Mouse (Mus musculus) cerebellum, adult 11-12 months (tissue): ENCODE measurements around the gene Rasa2.

Source experiments
- DNase-seq: peaks from one replicate; pipeline ENCODE4 v3.0.0; 2022

Gene Rasa2

GRCm38 (mm10) chr9:96637157-96637548 lies 5.7 kb upstream of the Rasa2 start:
- DNase-seq = no peak

GRCm38 (mm10) chr9:96636423-96637156 lies 5.2 kb upstream of the Rasa2 start:
- DNase-seq = no peak

GRCm38 (mm10) chr9:96635899-96636298 lies 4.5 kb upstream of the Rasa2 start:
- no peak for DNase-seq

GRCm38 (mm10) chr9:96635176-96635575 lies 3.8 kb upstream of the Rasa2 start:
- no peak for DNase-seq

- DNase-seq = no peak
Measured at GRCm38 (mm10) chr9:96633771-96634170, 2.4 kb upstream of the Rasa2 start.

- no peak for DNase-seq
Measured at GRCm38 (mm10) chr9:96632756-96633155, 1.3 kb upstream of the Rasa2 start.

GRCm38 (mm10) chr9:96632073-96632690 lies 765 bp upstream of the Rasa2 start:
- DNase-seq = no peak

GRCm38 (mm10) chr9:96630571-96631388 lies 637 bp downstream of the Rasa2 start:
- peak; percentile 44 for DNase-seq

GRCm38 (mm10) chr9:96629151-96629550 lies 2.3 kb downstream of the Rasa2 start:
- no peak for DNase-seq

- DNase-seq = no peak
Measured at GRCm38 (mm10) chr9:96627557-96628085, 3.8 kb downstream of the Rasa2 start.

- no peak for DNase-seq
Measured at GRCm38 (mm10) chr9:96627042-96627441, 4.4 kb downstream of the Rasa2 start.

GRCm38 (mm10) chr9:96618448-96619176 lies 12.8 kb downstream of the Rasa2 start:
- no peak for DNase-seq

GRCm38 (mm10) chr9:96612297-96612696 lies 19.1 kb downstream of the Rasa2 start:
- no peak for DNase-seq

GRCm38 (mm10) chr9:96611693-96612293 lies 19.6 kb downstream of the Rasa2 start:
- DNase-seq = no peak

- no peak for DNase-seq
Measured at GRCm38 (mm10) chr9:96610813-96611212, 20.6 kb downstream of the Rasa2 start.

GRCm38 (mm10) chr9:96603416-96603815 lies 28.0 kb downstream of the Rasa2 start:
- DNase-seq = no peak

GRCm38 (mm10) chr9:96597899-96598298 lies 33.5 kb downstream of the Rasa2 start:
- DNase-seq = no peak

- DNase-seq = no peak
Measured at GRCm38 (mm10) chr9:96592670-96593600, 38.5 kb downstream of the Rasa2 start.

- DNase-seq = no peak
Measured at GRCm38 (mm10) chr9:96589346-96589745, 42.1 kb downstream of the Rasa2 start.

GRCm38 (mm10) chr9:96583496-96583895 lies 47.9 kb downstream of the Rasa2 start:
- DNase-seq = no peak

GRCm38 (mm10) chr9:96583076-96583475 lies 48.3 kb downstream of the Rasa2 start:
- no peak for DNase-seq
